Comparison of ENCODE assay signal across 25 mouse cellular contexts in the genomic region with DNA sequence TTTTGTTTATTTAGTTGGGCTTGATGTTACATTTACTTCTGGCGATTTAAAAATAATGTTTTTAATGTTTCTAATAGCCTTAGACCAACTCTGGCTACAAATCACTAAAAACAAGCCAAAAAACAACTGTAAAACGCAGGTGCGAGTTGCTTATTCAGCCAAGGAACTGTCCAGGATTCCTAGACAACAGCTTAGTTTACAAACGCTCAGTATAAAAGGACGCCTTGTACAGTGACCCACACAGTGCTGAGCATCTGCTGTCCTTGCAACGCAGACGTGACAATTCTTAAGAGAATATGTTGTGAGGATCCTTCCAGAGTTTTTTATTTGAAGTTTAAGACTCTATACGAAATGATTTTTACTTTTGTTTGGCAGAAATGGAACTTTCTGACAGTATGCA.
"Had no signal": no experiment of that assay in that cellular context is flagged by ENCODE, and none has a peak within 500 bp of the region (broad histone marks: within the 10 kb centered on the region; RNA-seq: fewer than 3 reads in every experiment).

No protein-coding gene starts in this region.

- H3K4me3 ChIP-seq: left cerebral cortex, adult 2 months; limb, embryonic 12.5 days; liver, embryonic 12.5 days; liver, embryonic 15.5 days; midbrain, embryonic 12.5 days; midbrain, embryonic 15.5 days; neural tube, embryonic 12.5 days; neural tube, embryonic 15.5 days had no signal

- H3K36me3 ChIP-seq: limb, embryonic 12.5 days; liver, embryonic 15.5 days; midbrain, embryonic 12.5 days; midbrain, embryonic 15.5 days; neural tube, embryonic 12.5 days; neural tube, embryonic 15.5 days had no signal

- H3K9me3 ChIP-seq: limb, embryonic 12.5 days; liver, embryonic 12.5 days; liver, embryonic 15.5 days; midbrain, embryonic 12.5 days; midbrain, embryonic 15.5 days; neural tube, embryonic 12.5 days; neural tube, embryonic 15.5 days had no signal

- DNase-seq: kidney, adult 18-20 months; kidney, adult 9 months; kidney, postnatal 14 days; kidney, postnatal 4 days; layer of hippocampus, postnatal 36 days; liver; lung, postnatal 10 days; right cerebral cortex, adult 18-20 months; right cerebral cortex, postnatal 14 days; right cerebral cortex, postnatal 4 days; thymus, adult 2 months; thymus, postnatal 14 days; thymus, postnatal 4 days had no signal

- H3K27ac ChIP-seq: limb, embryonic 12.5 days; liver, embryonic 12.5 days; liver, embryonic 15.5 days; macrophage; midbrain, embryonic 12.5 days; midbrain, embryonic 15.5 days; neural tube, embryonic 12.5 days; neural tube, embryonic 15.5 days; stomach, postnatal 0 days had no signal

- H3K27me3 ChIP-seq: limb, embryonic 12.5 days; liver, embryonic 12.5 days; liver, embryonic 15.5 days; midbrain, embryonic 12.5 days; midbrain, embryonic 15.5 days; neural tube, embryonic 12.5 days; neural tube, embryonic 15.5 days had no signal

- ATAC-seq: inflammation-experienced regulatory T-cells, adult 6 months; intestine, embryonic 16.5 days; liver, embryonic 12.5 days; midbrain, embryonic 15.5 days had no signal

- H3K9ac ChIP-seq: limb, embryonic 12.5 days; liver, embryonic 12.5 days; liver, embryonic 15.5 days; midbrain, embryonic 12.5 days; midbrain, embryonic 15.5 days; neural tube, embryonic 12.5 days; neural tube, embryonic 15.5 days had no signal

- H3K4me2 ChIP-seq: limb, embryonic 12.5 days; liver, embryonic 12.5 days; liver, embryonic 15.5 days; midbrain, embryonic 12.5 days; midbrain, embryonic 15.5 days; neural tube, embryonic 12.5 days; neural tube, embryonic 15.5 days had no signal
